Mouse (Mus musculus): ENCODE measurements around the gene Pros1.

DNA sequence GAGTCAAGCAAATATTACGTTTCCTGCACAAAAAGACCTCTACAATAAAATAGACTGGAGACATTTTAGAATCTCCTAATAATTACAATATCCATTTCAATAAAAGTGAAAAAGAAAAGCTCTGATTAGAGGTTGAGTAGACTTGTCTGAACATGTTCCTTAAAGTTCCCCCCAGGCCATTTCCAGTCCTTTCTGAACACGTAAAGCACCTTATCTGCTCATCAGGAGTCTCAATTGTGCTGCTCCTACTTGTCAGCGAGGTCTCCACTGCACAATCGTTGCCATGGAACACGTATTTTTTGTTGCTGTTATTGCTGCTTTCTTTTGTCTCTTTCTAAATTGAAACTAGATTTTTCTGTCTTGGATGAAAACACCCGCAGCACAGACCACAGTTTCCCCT, 7.3 kb downstream of the Pros1 start:
- TF ChIP-seq CTCF (IDR thresholded peaks at IDR 0.05; ENCODE audit: borderline replicate concordance, extremely low read depth, insufficient read depth, insufficient read length) (no peak), POLR2A (IDR thresholded peaks at IDR 0.05; ENCODE audit: borderline replicate concordance, extremely low read depth, insufficient read depth, insufficient read length, poor library complexity, severe bottlenecking) (no peak)

All from brain, embryonic 14.5 days (tissue).